Mouse (Mus musculus) layer of hippocampus, postnatal 10 days (tissue): ENCODE measurements at regions not wholly inside any gene's neighbourhood (a gene's known extent, or its start where the extent isn't known, plus 50 kb on each side); places are given as distances from the start of the nearest gene placed in this dataset.

Source experiments
- DNase-seq, 2 experiments: peaks; one replicate each; pipeline ENCODE4 v3.0.0; 2021; ENCODE audit warnings: low spot score in 2 of 2

DNA sequence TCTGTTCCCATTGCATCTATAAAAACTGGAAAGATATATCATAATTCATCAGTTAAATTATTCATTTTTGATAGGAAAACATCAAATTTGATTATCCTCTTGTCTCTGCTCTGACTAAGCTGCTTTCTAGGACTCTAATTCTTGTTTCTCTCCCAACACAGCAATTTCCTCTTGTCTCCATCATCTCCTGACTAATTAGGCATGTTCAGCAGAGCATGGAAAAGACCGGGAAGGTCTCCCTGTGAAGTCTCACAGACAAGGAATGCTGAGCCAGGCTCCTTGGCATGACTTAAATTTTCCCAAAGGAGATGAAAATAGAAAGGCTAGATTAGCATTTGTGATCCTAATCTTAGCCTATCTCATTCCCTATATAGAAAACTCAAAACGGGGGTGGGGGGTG lies 192.3 kb downstream of the Chrna7 start:
- no peak for DNase-seq

DNA sequence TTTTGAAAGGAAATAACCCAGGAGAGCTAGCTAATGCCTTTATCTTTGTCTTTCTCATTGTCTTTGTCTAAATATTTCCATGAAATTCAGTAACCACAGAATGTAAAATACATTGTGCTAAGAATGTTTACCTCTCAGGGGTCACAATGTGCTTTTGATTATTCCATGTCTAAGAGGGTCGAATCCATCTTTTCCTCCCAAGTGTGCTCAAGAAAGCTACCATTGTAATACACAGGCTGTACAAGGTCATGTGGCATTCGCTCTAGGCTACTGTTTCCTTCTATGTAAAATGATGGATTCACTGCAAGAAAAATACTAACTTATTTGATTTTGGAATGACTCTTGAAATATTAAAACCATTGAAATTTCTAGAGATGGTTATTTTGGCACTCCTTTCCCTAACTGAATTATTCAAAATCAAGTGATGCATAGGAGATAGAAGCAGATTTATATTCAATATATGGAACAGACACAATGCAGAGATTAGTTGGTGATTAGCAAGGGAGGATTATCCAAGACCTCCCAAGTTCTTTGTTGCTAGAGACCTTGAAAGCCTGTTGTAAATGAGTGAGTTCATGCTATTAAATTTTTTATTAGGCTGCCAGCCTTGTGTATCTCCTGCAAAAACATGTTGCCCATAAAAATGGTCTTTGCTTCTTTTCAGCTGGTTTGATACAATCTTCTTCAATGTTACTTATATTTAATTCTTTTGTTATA lies 193.4 kb downstream of the Chrna7 start:
- no peak for DNase-seq

DNA sequence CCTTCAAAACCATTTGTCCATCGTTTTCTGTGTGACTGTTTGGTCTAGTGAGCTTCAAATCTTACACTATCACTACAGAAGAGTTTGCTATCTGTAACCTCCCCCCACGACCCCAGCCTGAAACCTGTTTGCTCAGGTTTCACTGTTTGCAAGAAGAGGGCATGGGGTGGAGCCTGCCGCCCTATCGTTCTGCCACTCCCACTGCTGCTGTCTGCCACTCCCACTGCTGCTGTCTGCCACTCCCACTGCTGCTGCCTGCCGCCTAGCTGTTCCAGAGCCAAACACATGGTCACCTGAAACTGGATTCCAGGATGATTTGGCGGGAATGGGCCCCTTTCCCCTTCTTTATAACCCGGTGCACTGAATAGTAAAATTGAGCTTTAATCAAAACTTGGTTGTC lies 157.6 kb upstream of the A26c2 start:
- DNase-seq: peak in 1 of 2 experiments; percentile 10
